Mouse (Mus musculus): Measurements from ENCODE around the gene Rgs19. TPM values are rescaled to one million over a fixed set of nuclear protein-coding genes. Genes with fewer than 3 reads are reported as not detected.
A peak's percentile ranks its signal among the peaks of the same experiment; 100 is the strongest.

Gene Rgs19
- polyA plus RNA-seq, 1 experiment from 2014 or later: 44.8 TPM

DNA sequence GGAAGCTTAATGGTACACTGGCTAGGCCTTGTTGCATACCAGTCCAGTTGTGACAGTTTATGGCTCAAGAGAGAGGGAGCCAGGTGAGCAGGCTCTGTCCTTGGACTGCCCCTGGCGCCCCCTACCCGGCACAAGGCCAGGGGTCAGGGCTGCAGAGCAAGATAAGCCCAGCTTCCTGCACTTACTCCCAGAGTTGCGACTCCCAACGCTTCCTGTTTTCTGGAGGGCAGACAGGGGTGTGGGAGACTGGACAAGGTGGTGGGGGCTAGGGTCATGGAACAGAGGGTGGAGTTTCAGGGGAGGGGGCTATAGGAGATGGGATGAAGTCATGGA, 30.5 kb downstream of the Rgs19 start:
- Histone ChIP-seq H3K9ac (no peak overlapping the region), H3K9me3 (no peaks in the 10 kb centered on the region), H3K4me2 (replicated peaks) (no peak overlapping the region), H3K36me3 (0 out of 2 replicates have a peak, but pooled peaks cover under 1% of the 10 kb centered on the region), H3K4me1 (no peaks in the 10 kb centered on the region; the same call in 1 of the 2 replicates), H3K27ac (no peak overlapping the region), H3K4me3 (no peak overlapping the region), H3K27me3 (replicated peaks) (peaks cover 6% of the 10 kb centered on the region; the same call in 1 of the 2 replicates)
- WGBS: 34% methylated on average over 4 of the region's 4 CpGs
- ATAC-seq (ENCODE audit: low FRiP score, low read depth): no peak

DNA sequence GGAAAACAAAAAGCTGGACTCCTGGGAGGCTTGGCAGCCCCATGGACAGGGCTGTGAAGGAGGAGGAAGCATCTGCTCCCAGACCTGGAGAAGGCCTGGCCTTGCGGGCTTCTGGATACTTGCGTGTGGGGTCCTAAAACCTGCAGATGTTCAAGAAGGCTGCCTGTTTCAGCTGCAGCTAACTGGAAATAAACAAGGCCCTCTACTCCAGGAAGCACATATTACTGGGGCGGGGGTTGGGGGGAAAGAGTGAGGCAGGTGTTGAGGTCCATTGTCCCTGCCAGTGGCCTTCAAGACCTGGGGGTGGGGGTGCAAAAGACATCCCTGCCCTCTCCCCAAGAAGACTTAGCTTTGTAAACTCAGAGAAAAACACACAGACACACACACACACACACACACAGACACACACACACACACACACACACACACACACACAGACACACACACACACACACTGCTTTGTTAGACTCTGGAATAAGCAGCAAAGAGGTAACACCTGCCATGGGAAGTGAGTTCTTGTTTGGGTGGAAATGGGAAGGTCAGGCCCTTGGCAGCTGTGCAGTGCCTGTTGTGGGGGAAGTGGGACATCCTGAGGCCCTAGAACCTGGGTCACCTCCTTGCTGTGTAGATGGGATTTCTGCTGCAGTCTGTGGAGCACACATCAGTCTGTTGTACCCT, 31.0 kb downstream of the Rgs19 start:
- H3K9me3 ChIP-seq: no peaks in the 10 kb centered on the region
- peaks cover 2% of the 10 kb centered on the region; the same call in 1 of the 2 replicates for H3K27me3 ChIP-seq (replicated peaks)
- WGBS: 87% methylated on average over 3 of the region's 3 CpGs
- no peak overlapping the region for H3K4me3 ChIP-seq
- no peak overlapping the region for H3K4me2 ChIP-seq (replicated peaks)
- no peaks in the 10 kb centered on the region; the same call in 1 of the 2 replicates for H3K4me1 ChIP-seq
- no peak for ATAC-seq (ENCODE audit: low FRiP score, low read depth)
- no peak overlapping the region for H3K9ac ChIP-seq
- H3K27ac ChIP-seq: no peak overlapping the region
- 0 out of 2 replicates have a peak, but pooled peaks cover 5% of the 10 kb centered on the region for H3K36me3 ChIP-seq

DNA sequence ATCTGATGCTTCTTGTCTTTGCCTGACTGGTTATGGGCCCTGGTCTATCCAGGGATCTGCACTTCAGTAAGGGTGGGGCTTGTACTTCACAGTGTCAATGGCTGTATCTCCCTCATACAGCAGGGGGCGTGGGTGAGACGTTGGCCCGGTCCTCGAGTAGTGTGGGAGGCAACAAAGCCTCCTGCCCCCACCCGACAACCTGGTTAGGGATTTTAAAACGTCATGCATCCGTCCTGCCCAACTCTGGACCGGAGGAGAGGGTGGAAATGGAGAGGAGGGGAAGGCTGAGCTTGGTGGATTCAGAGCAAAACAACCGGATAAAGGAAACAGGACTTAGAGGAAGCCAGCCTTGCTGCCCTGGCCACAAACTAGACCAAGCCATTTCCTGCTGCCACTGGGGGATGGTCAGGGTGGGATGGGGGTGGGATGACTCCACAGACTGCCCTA, 34.1 kb downstream of the Rgs19 start:
- 12% methylated on average over 9 of the region's 9 CpGs for WGBS
- Histone ChIP-seq H3K9me3 (no peaks in the 10 kb centered on the region), H3K27ac (no peak overlapping the region), H3K4me2 (replicated peaks) (no peak overlapping the region), H3K36me3 (peaks cover 34% of the 10 kb centered on the region), H3K27me3 (replicated peaks) (no peaks in the 10 kb centered on the region), H3K4me3 (no peak overlapping the region), H3K9ac (no peak overlapping the region), H3K4me1 (no peaks in the 10 kb centered on the region; the same call in 1 of the 2 replicates)
- ATAC-seq (ENCODE audit: low FRiP score, low read depth): peak; percentile 85

DNA sequence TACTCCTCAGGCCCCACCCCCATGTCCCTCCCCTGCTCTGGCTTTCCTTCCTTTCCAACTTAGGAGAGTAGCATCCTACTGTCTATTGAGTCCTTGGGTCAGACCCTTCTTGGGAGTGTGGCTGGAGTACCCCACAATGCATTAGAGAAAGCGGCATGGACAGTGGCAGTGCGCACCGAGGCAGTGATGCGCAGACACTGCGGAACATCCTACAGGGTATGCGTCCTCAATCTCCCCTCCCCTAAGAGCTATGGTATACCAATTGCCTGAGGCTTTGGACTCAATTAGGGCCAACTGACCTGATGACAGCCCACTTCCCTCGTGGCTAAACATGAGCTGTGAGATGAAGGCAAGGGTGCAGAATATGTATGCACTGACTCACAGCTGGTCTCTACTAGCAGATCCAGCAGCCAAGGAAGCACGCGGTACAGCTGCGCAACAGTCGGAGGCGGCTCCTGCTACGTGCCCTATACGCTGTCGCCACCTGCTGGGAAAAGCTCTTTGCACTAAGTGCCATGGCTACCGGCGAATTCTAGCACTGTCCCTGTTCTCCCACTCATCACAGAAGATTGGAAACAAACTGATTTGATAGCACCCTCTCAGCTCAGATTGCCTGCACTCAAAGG, 34.7 kb downstream of the Rgs19 start:
- Histone ChIP-seq H3K4me1 (no peaks in the 10 kb centered on the region; the same call in 1 of the 2 replicates), H3K9me3 (no peaks in the 10 kb centered on the region), H3K27ac (no peak overlapping the region), H3K27me3 (replicated peaks) (no peaks in the 10 kb centered on the region), H3K9ac (no peak overlapping the region), H3K4me3 (no peak overlapping the region), H3K36me3 (peaks cover 37% of the 10 kb centered on the region), H3K4me2 (replicated peaks) (no peak overlapping the region)
- 35% methylated on average over 17 of the region's 17 CpGs for WGBS
- ATAC-seq (ENCODE audit: low FRiP score, low read depth): peak; percentile 54

DNA sequence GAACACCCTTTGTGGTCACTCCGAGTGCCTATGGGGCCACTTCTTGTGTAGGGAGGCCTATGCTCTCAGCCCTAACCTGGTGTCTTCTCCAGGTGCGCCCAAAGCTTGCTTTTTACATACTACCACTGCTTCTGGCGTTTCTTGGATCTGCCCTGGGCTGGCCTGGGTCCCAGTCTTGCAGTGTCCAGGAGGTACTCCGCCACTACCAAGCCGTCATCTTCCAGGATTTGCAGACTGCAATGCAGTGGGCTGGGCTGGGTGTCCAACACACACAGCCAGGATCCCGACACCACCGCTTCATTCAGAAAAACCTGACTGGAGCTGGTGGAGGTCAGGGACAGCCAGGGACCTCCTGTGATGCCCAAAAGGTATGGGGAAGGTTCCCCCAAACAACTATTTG, 35.2 kb downstream of the Rgs19 start:
- 86% methylated on average over 7 of the region's 7 CpGs for WGBS
- Histone ChIP-seq H3K27me3 (replicated peaks) (no peaks in the 10 kb centered on the region), H3K4me3 (no peak overlapping the region), H3K4me1 (no peaks in the 10 kb centered on the region; the same call in 1 of the 2 replicates), H3K9ac (no peak overlapping the region), H3K9me3 (no peaks in the 10 kb centered on the region), H3K36me3 (peaks cover 41% of the 10 kb centered on the region), H3K4me2 (replicated peaks) (no peak overlapping the region), H3K27ac (no peak overlapping the region)
- no peak for ATAC-seq (ENCODE audit: low FRiP score, low read depth)

DNA sequence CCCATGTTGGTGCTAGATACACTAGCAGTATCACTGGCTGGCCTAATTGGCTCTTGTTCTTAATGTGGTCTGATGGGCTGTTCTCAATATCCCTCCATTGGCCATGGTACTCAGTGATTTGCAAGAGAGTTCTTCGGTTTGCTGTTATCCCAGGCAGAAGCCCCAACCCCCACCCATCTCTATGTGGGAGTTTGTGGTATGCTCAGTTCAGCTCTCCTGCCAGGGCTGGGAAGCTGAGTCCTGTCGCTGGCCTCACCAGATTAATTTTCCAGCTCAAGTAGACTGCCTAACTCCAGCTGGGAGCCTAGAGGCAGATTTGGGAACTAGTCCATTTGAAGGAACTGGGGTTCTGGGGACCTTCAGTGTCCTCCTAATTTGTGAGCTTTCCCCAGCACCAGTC, 36.3 kb downstream of the Rgs19 start:
- no peaks in the 10 kb centered on the region for H3K27me3 ChIP-seq (replicated peaks)
- H3K9me3 ChIP-seq: no peaks in the 10 kb centered on the region
- no peak overlapping the region for H3K4me3 ChIP-seq
- 74% methylated on average over 2 of the region's 2 CpGs for WGBS
- H3K4me1 ChIP-seq: no peaks in the 10 kb centered on the region; the same call in 1 of the 2 replicates
- no peak for ATAC-seq (ENCODE audit: low FRiP score, low read depth)
- H3K4me2 ChIP-seq (replicated peaks): no peak overlapping the region
- no peak overlapping the region for H3K9ac ChIP-seq
- no peak overlapping the region for H3K27ac ChIP-seq
- peaks cover 52% of the 10 kb centered on the region for H3K36me3 ChIP-seq

DNA sequence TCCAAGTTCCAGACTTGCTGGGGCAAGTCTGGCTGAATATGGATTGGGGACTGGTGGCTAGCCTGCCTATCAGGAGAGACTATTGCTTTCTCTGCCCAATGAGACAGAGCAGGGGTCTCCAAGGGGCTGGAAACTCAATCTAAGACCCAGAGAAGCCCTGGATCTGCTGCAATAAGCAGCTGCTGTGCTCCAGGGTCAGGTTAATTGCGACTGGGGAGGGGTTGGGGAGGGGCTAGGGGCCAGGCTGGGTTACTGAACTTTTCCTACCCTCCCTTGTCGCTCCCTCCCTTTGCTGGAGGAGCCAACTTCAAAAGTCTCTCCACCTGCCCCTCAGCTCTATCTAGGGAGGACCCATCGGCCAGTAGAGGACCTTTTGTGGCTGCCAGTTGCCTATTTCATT, 37.0 kb downstream of the Rgs19 start, which contains the start of gene Gm29797:
Gm29797 (plus strand) TSS at position 301 of the 400 bp plus-strand sequence.
- Histone ChIP-seq H3K4me3 (no peak within 1 kb of the TSS), H3K9me3 (no peaks in the 10 kb centered on the region), H3K27me3 (replicated peaks) (no peaks in the 10 kb centered on the region), H3K9ac (no peak within 1 kb of the TSS), H3K27ac (no peak within 1 kb of the TSS), H3K4me2 (replicated peaks) (no peak within 1 kb of the TSS), H3K36me3 (peaks cover 59% of the 10 kb centered on the region), H3K4me1 (no peaks in the 10 kb centered on the region; the same call in 1 of the 2 replicates)
- WGBS: 50% methylated on average over 3 of the region's 3 CpGs
- no peak for ATAC-seq (ENCODE audit: low FRiP score, low read depth)

DNA sequence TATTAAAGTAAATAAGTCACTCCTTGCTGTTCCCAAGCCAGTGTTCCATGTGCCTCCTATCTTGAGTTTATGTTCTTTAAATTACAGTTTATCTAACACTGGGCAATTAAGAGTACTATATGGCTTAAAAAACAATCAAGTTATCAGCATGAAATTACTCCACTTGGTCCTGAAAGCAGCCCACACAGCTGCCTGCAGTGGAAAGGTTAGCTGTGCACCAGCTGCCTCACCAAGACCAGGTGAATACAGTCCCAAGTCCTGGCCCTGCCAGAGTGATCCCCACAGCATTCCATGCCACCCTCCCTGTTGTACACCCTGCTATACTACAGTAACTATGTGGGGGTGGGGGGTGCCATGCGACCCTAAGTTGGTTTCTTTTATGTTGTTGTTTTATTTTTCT, 40.3 kb downstream of the Rgs19 start:
- no peak overlapping the region for H3K27ac ChIP-seq
- 83% methylated on average over 1 of the region's 1 CpGs for WGBS
- ATAC-seq (ENCODE audit: low FRiP score, low read depth): no peak

DNA sequence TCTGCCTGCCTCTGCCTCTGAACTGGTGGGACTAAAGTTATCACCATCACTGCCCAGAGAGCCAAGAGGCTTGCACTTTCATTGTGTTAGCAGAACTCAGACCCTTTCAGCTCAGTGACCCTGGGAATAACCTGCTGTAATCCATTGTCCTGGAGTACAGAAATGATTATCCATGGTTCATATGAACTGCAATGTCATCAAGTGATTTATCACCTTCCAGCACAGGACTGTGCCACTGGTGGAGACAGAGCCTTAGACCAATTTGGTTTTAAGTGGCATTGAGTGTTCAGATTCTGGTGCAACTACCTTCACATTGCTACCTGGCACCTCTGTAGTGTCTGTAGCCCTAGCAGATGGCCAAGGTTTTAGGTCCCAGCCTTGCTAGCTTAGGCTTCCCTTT, 40.7 kb downstream of the Rgs19 start:
- Histone ChIP-seq H3K27ac (no peak overlapping the region), H3K27me3 (replicated peaks) (no peaks in the 10 kb centered on the region), H3K4me3 (no peak overlapping the region), H3K9ac (no peak overlapping the region), H3K4me1 (no peaks in the 10 kb centered on the region), H3K4me2 (replicated peaks) (no peak overlapping the region), H3K9me3 (no peaks in the 10 kb centered on the region), H3K36me3 (peaks cover 91% of the 10 kb centered on the region)
- no peak for ATAC-seq (ENCODE audit: low FRiP score, low read depth)

More for the DNA sequence above, 40.3 kb downstream of the Rgs19 start:
- Histone ChIP-seq H3K36me3 (peaks cover 89% of the 10 kb centered on the region), H3K9ac (no peak overlapping the region), H3K4me3 (no peak overlapping the region), H3K4me1 (no peaks in the 10 kb centered on the region), H3K4me2 (replicated peaks) (no peak overlapping the region), H3K27me3 (replicated peaks) (no peaks in the 10 kb centered on the region), H3K9me3 (no peaks in the 10 kb centered on the region)

DNA sequence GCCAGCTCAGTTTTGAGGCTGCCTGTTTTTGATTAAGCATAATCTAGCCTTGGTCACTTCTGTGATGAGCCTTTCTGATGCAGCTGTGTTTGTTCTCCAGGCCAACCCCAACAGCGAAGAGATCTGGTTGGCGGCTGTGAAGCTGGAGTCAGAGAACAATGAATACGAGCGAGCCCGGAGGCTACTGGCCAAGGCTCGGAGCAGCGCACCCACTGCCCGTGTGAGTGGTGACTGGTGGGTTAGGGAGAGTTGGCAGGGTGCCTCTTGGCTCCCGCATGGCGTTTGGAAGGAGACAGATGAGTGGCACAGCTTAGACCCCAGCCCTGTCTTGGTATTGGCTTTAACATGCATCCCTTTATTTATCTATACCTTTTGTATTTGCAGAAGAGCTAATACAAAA, 44.9 kb downstream of the Rgs19 start:
- Histone ChIP-seq H3K27ac (no peak overlapping the region), H3K36me3 (peaks cover 88% of the 10 kb centered on the region), H3K9ac (no peak overlapping the region), H3K4me1 (no peaks in the 10 kb centered on the region), H3K9me3 (no peaks in the 10 kb centered on the region), H3K27me3 (replicated peaks) (no peaks in the 10 kb centered on the region), H3K4me3 (no peak overlapping the region), H3K4me2 (replicated peaks) (no peak overlapping the region)
- ATAC-seq (ENCODE audit: low FRiP score, low read depth): no peak
- WGBS: 97% methylated on average over 10 of the region's 10 CpGs

DNA sequence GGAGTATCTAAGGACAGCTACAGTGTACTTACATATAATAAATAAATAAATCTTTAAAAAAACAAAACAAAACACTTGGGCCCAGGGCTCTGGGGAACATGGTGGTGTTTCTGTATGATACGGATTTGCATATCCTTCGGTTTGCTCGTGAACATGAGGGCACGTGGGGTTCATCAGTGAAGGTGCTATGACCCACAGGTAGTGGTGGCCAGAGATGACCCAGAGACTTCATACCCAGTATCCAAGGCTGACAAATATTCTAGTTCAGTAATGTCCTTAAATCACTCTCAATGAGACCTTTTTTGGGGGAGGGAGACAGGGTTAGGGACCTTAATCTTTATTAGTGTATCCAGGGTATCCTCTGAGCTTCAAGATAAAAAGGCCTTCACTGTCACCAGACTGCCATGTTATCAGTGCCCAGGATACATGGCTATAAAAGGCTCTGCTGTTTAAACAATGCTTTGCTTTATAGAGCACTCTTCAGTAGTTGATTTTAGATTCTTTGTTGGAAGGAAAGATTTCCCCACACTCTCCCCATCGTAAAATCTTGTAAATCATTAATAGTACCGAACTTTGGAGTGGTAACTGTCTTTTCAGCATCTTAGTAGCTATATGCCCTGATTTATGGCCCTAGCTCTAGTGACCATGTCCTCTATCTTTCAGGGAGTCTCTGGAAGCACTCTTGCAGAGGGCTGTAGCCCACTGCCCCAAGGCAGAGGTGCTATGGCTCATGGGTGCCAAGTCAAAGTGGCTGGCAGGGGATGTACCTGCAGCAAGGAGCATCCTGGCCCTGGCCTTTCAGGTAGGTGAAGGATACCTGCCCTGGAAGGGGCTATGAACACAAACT, 46.9 kb downstream of the Rgs19 start:
- Histone ChIP-seq H3K27me3 (replicated peaks) (no peaks in the 10 kb centered on the region), H3K4me3 (no peak overlapping the region), H3K9me3 (no peaks in the 10 kb centered on the region), H3K36me3 (peaks cover 78% of the 10 kb centered on the region), H3K9ac (no peak overlapping the region), H3K4me1 (no peaks in the 10 kb centered on the region), H3K4me2 (replicated peaks) (no peak overlapping the region), H3K27ac (no peak overlapping the region)
- no peak for ATAC-seq (ENCODE audit: low FRiP score, low read depth)
- WGBS: 88% methylated on average over 6 of the region's 6 CpGs

DNA sequence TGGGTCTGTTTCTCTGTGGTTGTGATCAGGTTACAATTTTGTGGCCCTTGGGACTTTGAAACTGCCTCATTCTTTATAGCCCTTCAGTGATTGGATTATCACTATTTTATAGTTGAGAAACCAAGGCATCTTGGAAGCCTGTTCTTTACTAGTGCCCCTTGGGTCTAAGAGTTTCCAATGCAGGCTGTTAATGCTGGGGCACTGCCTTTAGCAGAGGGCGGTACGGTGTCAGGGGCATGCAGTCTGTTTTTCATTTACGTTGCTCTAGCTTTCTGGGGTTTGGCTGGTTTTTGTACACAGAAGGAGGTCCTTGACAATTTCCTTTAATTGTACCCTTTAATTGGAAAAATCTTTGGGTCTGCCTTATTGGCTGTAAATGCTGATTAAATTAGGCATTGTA, 48.1 kb downstream of the Rgs19 start:
- H3K36me3 ChIP-seq: peaks cover 76% of the 10 kb centered on the region
- 93% methylated on average over 3 of the region's 3 CpGs for WGBS

More for the DNA sequence above, 48.1 kb downstream of the Rgs19 start:
- Histone ChIP-seq H3K4me3 (no peak overlapping the region), H3K27ac (no peak overlapping the region), H3K4me2 (replicated peaks) (no peak overlapping the region), H3K9me3 (no peaks in the 10 kb centered on the region), H3K4me1 (no peaks in the 10 kb centered on the region), H3K9ac (no peak overlapping the region), H3K27me3 (replicated peaks) (no peaks in the 10 kb centered on the region)
- no peak for ATAC-seq (ENCODE audit: low FRiP score, low read depth)

All from neural tube, embryonic 12.5 days (tissue).